Mouse (Mus musculus): Measurements from ENCODE around the gene Mdm2. TPM values are rescaled to one million over a fixed set of nuclear protein-coding genes. Genes with fewer than 3 reads are reported as not detected.

Mdm2 gene
- polyA plus RNA-seq, 1 experiment: 70.6 TPM

DNA sequence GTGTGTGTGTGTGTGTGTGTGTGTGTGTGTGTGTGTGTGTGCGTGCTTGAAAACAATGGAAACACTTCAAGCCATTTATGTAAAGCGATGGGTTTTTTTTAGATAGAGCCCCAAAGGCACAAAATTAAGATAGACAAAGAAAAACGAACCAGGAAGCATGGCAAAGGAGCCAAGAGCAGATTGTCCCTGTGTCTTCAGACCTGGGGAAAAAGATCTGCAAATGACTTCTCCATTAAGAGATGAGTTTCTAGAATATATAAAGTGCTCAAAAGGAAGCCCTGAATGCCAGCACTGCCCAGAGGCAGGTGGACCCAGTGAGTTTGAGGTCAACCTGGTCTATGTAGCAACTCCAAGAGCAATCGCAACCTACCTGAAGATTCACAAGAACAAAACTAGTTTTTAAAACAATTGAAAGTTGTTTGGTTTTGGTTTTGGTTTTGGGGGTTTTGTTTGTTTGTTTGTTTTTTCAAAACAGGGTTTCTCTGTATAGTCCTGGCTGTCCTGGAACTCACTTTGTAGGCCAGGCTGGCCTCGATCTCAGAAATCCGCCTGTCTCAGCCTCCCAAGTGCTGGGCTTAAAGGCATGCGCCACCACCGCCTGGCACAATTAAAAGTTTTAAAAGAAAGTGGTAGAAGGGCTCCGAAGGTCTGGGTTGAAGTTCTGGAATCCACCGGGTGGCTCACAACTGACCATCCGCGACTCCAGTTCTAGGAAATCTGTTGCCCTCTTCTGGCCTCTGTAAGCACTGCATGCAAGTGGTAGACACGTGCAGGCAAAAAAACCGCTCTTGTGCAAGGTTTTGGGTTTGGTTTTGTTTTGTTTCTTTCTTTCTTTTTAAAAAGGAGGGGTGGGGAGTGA is 28.3 kb downstream of the Mdm2 start:
- TF ChIP-seq POLR2A (IDR thresholded peaks at IDR 0.05; ENCODE audit: borderline replicate concordance, extremely low read depth, insufficient read depth, insufficient read length, poor library complexity, severe bottlenecking) (no peak), CTCF (IDR thresholded peaks at IDR 0.05; ENCODE audit: borderline replicate concordance, extremely low read depth, insufficient read depth, insufficient read length) (peak; percentile 54; the same call in 1 of the 2 replicates)
- peak; percentile 31 for DNase-seq (ENCODE audit: low read depth)

DNA sequence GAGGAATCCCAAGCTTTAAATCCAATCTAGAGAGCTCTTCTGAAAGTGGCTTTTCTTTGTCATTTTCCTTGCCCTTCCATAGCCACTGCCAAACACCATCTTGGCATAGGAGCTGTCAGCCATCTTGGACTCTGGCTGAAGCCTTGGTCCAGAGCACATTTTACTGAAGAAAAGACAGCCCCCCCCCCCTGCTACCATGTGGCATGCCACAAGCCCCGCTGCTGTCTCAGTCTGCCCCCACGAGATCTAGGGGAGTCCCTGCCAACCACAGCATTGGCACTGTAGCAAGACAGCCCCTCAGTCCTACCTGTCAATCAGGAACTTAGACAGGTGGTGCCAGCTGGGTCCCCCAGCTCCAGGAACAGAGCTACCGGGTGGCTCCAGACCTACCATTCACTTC is 29.0 kb downstream of the Mdm2 start:
- peak; percentile 13 for DNase-seq (ENCODE audit: low read depth)
- TF ChIP-seq POLR2A (IDR thresholded peaks at IDR 0.05; ENCODE audit: borderline replicate concordance, extremely low read depth, insufficient read depth, insufficient read length, poor library complexity, severe bottlenecking): no peak
- TF ChIP-seq CTCF (IDR thresholded peaks at IDR 0.05; ENCODE audit: borderline replicate concordance, extremely low read depth, insufficient read depth, insufficient read length): no peak

DNA sequence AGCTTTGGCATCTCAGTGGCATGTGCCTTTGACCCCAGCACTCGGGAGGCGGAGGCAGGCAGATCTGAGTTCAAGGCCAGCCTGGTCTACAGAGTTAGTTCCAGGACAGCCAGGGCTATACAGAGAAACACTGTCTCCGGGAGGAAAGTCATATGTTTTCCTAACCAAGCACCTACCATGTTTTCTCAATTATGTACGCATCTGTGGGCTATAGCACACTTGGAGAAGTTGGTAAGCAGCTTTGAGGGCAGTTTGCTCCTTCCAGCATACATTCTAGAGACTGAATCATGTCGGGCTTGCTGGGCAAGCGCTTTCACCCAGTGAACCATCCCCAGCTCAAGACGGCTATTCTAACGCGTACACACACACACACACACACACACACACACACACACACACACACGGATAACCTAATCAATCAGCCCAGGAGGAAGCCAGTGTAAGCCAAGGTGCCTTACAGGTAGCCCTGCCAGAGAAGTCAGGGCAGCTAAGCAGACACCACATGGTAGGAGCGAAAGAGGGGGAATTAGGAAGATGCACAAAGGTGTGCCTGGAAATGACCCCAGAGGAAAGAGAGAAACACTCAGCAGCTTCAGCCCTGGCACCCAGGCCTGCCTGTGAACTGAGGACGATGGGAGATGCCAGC is 29.6 kb downstream of the Mdm2 start:
- no peak for TF ChIP-seq CTCF (IDR thresholded peaks at IDR 0.05; ENCODE audit: borderline replicate concordance, extremely low read depth, insufficient read depth, insufficient read length)
- DNase-seq (ENCODE audit: low read depth): no peak

DNA sequence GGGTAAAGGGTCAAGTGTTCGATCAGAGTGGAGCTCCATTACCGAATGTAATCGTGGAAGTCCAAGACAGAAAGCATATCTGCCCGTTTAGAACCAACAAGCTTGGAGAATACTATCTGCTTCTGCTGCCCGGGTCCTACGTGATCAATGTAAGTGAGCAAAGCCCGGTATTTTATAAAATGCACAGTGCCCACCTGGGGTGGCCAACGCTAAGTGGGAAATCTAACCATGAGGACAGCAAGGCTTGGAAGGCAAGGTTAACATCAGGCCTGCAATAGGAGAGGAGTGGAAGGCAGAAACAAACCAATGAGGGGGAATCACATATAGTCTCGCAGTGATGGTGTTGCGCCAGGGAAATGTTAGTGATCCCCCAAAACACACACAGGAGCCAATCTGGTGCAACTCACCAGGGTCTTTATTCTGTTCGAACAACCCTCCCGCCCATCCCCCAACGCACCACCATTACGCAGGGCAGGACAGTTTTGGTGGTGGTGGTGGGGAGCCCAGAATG is 30.5 kb downstream of the Mdm2 start:
- TF ChIP-seq CTCF (IDR thresholded peaks at IDR 0.05; ENCODE audit: borderline replicate concordance, extremely low read depth, insufficient read depth, insufficient read length) (no peak), POLR2A (IDR thresholded peaks at IDR 0.05; ENCODE audit: borderline replicate concordance, extremely low read depth, insufficient read depth, insufficient read length, poor library complexity, severe bottlenecking) (no peak)
- DNase-seq (ENCODE audit: low read depth): no peak

DNA sequence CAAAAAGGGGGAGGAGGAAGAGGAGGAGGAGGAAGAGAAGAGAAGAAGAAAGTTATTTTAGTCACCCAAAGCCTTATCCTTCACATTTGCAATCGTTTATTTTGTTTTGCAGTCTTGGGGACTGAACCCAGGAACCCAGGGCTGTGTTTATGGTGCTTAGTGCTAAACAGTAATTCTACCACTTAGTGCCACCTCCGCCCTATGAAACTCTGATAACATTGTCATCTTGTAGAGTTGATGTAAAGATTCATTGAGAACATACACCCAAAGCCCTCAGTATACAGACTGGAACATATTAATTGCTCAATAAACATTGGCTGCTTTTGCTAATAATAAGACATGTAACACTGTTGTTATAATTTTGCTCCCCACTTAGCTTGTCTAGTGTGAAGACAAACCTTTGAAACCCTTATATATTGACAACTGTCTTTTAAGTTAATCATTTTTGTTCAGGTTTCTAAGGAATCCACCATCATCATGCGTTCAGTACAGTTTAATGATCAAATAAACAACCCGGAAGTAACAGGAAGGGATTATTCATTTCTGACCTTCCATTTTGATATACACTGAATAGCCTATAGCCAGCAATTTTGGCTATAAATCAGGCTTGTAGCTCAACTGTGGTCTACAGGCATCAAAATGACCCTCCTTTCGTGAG is 31.4 kb downstream of the Mdm2 start:
- no peak for DNase-seq (ENCODE audit: low read depth)
- no peak for TF ChIP-seq CTCF (IDR thresholded peaks at IDR 0.05; ENCODE audit: borderline replicate concordance, extremely low read depth, insufficient read depth, insufficient read length)
- TF ChIP-seq POLR2A (IDR thresholded peaks at IDR 0.05; ENCODE audit: borderline replicate concordance, extremely low read depth, insufficient read depth, insufficient read length, poor library complexity, severe bottlenecking): no peak

DNA sequence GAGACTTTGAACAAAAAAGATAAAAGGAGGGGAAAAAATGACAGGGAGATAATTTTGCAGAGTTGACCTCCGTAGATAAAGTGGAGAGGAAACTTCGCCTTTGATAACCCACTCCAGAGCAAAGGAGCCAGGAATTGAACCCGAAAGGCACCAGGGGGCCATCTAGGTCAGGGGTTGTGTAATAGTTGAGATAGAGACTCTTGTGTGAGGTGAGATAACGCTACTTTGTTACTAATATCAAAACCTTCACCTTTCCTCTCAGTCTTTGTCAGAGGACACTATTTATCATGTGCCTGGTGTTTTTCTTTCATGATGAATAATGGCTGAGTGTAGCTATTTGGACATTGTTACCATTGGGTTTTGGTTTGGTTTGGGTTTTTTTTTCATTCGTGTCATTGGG is 32.2 kb downstream of the Mdm2 start:
- no peak for TF ChIP-seq POLR2A (IDR thresholded peaks at IDR 0.05; ENCODE audit: borderline replicate concordance, extremely low read depth, insufficient read depth, insufficient read length, poor library complexity, severe bottlenecking)
- TF ChIP-seq CTCF (IDR thresholded peaks at IDR 0.05; ENCODE audit: borderline replicate concordance, extremely low read depth, insufficient read depth, insufficient read length): no peak

DNA sequence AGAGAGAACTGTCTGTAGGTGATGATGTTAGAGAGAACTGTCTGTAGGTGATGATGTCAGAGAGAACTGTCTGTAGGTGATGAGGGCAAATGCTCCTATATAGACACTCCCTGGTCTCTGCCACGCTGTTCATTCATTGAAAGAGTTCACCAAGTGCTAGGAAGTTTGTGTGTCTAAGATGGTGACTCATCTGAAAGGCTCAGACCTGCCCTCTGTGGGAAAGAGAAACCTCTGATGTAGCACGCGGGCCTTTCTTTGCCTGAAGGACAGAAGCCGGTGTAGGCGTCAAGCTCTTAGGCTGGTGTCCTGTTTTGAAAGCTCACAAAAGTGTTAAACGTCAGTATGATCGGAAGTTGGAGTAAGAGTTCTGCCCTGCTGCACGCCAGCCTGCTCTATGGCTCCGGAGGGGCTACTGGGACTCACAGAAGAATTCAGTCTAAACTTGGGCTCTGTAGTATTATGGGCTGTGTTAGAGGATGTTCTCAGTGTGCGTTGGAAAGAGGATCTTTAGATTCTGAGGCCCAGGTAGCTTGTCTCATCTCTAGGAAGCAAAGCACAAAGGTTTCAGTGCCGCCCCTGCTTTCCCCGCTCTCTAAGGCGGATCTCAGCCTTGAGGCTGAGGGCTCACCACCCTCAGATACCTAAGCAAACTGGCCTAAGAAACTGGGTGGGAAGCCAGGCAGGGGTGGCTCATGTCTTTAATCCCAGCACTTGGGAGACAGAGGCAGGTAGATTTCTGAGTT is 32.9 kb downstream of the Mdm2 start:
- TF ChIP-seq POLR2A (IDR thresholded peaks at IDR 0.05; ENCODE audit: borderline replicate concordance, extremely low read depth, insufficient read depth, insufficient read length, poor library complexity, severe bottlenecking): no peak
- TF ChIP-seq CTCF (IDR thresholded peaks at IDR 0.05; ENCODE audit: borderline replicate concordance, extremely low read depth, insufficient read depth, insufficient read length): no peak
- DNase-seq (ENCODE audit: low read depth): no peak

More for the DNA sequence above, 32.2 kb downstream of the Mdm2 start:
- DNase-seq (ENCODE audit: low read depth): no peak

DNA sequence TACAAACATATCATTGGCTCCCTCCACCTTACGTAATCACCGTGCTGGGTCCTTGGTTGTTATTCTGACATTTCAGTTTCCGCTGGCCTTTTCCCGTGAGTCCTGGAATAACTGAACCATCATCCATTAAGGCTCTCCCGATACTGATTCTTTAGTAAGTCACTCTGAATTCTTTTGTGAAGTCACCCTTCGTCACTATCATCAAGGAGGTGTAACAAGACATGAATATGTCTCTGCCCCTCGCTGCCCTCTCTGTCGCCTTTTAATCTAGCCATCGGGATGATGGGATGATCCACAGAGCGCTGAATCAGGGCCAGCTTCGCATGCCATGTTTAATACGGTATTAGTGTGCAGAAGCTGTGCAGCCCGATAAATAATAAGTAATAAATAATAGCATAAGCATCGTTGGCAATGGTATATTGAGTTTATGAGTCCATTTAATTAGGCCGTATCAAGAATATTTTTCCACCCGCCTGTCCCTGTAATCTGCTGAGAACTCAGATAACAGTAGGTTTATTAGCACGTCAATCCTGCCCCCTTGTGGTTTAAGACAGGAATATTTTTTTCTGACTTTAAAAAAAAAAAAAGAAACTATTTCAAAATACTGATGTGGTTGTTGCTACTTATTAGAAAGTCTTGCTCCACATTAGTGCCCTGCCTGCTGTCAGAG is 33.8 kb downstream of the Mdm2 start:
- DNase-seq (ENCODE audit: low read depth): peak; percentile 88
- no peak for TF ChIP-seq POLR2A (IDR thresholded peaks at IDR 0.05; ENCODE audit: borderline replicate concordance, extremely low read depth, insufficient read depth, insufficient read length, poor library complexity, severe bottlenecking)
- peak; percentile 26; the same call in 1 of the 2 replicates for TF ChIP-seq CTCF (IDR thresholded peaks at IDR 0.05; ENCODE audit: borderline replicate concordance, extremely low read depth, insufficient read depth, insufficient read length)

DNA sequence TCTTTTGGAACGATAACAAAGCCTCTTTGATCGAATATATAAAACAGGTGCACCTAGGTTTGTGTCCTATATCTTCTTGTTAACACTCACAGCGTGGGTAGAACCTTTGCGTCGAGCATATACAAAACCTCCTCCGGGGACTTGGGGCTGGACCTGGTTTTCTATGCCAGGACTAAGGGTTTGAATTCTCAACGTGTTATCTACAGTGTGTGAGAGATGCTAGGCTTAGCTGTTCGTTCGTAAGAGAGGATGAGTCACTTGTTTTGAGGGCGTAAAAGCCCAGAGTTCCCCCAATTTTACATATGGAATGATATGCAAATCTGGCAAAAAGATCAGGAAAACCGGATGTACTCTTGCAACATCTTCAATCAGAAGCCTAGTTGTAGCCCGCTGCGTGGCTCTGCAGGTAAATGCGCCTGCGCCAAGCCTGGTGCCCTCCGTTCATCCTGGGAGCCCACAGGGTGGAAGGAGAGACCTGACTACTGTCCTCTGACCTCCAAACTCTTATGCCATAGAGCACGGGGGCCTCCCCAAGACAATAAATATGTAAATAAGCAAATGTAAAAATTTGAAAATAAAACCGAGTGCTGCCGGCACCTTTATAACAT is 34.4 kb downstream of the Mdm2 start:
- TF ChIP-seq CTCF (IDR thresholded peaks at IDR 0.05; ENCODE audit: borderline replicate concordance, extremely low read depth, insufficient read depth, insufficient read length): no peak
- no peak for TF ChIP-seq POLR2A (IDR thresholded peaks at IDR 0.05; ENCODE audit: borderline replicate concordance, extremely low read depth, insufficient read depth, insufficient read length, poor library complexity, severe bottlenecking)
- DNase-seq (ENCODE audit: low read depth): peak; percentile 79
